Mouse (Mus musculus): ENCODE data around the gene Edem1. TPM values are rescaled to one million over a fixed set of nuclear protein-coding genes. Genes with fewer than 3 reads are reported as not detected.

The Edem1 gene
- total RNA-seq (2014; fragmentation: Nextera tagmentation), result 11.9 and 19.7 TPM in 2 replicates
- 11.9 and 12.9 TPM in 2 replicates for total RNA-seq (2017)

GRCm38 (mm10) chr6:108828234-108828868 lies at the start of gene Edem1:
Gene Edem1 (plus strand): TSS chr6:108828641.
- peak; percentile 96 for ATAC-seq (replicated peaks; ENCODE audit: low FRiP score, low TSS enrichment, poor library complexity, severe bottlenecking)

- ATAC-seq (replicated peaks; ENCODE audit: low FRiP score, low TSS enrichment, poor library complexity, severe bottlenecking), result no peak
Measured at GRCm38 (mm10) chr6:108781865-108782264, 46.6 kb upstream of the Edem1 start.

GRCm38 (mm10) chr6:108782526-108783183 lies 45.8 kb upstream of the Edem1 start, which contains the start of gene Arl8b:
Gene Arl8b (plus strand): TSS chr6:108783099.
- ATAC-seq (replicated peaks; ENCODE audit: low FRiP score, low TSS enrichment, poor library complexity, severe bottlenecking), result peak; percentile 82

- ATAC-seq (replicated peaks; ENCODE audit: low FRiP score, low TSS enrichment, poor library complexity, severe bottlenecking), result peak; percentile 18; the same call in 1 of the 2 replicates
Measured at GRCm38 (mm10) chr6:108783184-108783881, 45.1 kb upstream of the Edem1 start.

- ATAC-seq (replicated peaks; ENCODE audit: low FRiP score, low TSS enrichment, poor library complexity, severe bottlenecking), result 0 out of 2 replicates have a peak, but pooled peaks have one; percentile 1
Measured at GRCm38 (mm10) chr6:108784056-108784455, 44.4 kb upstream of the Edem1 start.

- peak; percentile 86 for ATAC-seq (replicated peaks; ENCODE audit: low FRiP score, low TSS enrichment, poor library complexity, severe bottlenecking)
Measured at GRCm38 (mm10) chr6:108784796-108785195, 43.6 kb upstream of the Edem1 start.

GRCm38 (mm10) chr6:108785551-108785950 lies 42.9 kb upstream of the Edem1 start:
- ATAC-seq (replicated peaks; ENCODE audit: low FRiP score, low TSS enrichment, poor library complexity, severe bottlenecking), result no peak

- no peak for ATAC-seq (replicated peaks; ENCODE audit: low FRiP score, low TSS enrichment, poor library complexity, severe bottlenecking)
Measured at GRCm38 (mm10) chr6:108791498-108791897, 36.9 kb upstream of the Edem1 start.

- no peak for ATAC-seq (replicated peaks; ENCODE audit: low FRiP score, low TSS enrichment, poor library complexity, severe bottlenecking)
Measured at GRCm38 (mm10) chr6:108795912-108796311, 32.5 kb upstream of the Edem1 start.

- no peak for ATAC-seq (replicated peaks; ENCODE audit: low FRiP score, low TSS enrichment, poor library complexity, severe bottlenecking)
Measured at GRCm38 (mm10) chr6:108796706-108797105, 31.7 kb upstream of the Edem1 start.

- ATAC-seq (replicated peaks; ENCODE audit: low FRiP score, low TSS enrichment, poor library complexity, severe bottlenecking), result no peak
Measured at GRCm38 (mm10) chr6:108805194-108805593, 23.2 kb upstream of the Edem1 start.

- no peak for ATAC-seq (replicated peaks; ENCODE audit: low FRiP score, low TSS enrichment, poor library complexity, severe bottlenecking)
Measured at GRCm38 (mm10) chr6:108805871-108806270, 22.6 kb upstream of the Edem1 start.

- ATAC-seq (replicated peaks; ENCODE audit: low FRiP score, low TSS enrichment, poor library complexity, severe bottlenecking), result no peak
Measured at GRCm38 (mm10) chr6:108807446-108807845, 21.0 kb upstream of the Edem1 start.

GRCm38 (mm10) chr6:108808786-108809185 lies 19.7 kb upstream of the Edem1 start:
- no peak for ATAC-seq (replicated peaks; ENCODE audit: low FRiP score, low TSS enrichment, poor library complexity, severe bottlenecking)

GRCm38 (mm10) chr6:108810237-108810636 lies 18.2 kb upstream of the Edem1 start:
- ATAC-seq (replicated peaks; ENCODE audit: low FRiP score, low TSS enrichment, poor library complexity, severe bottlenecking), result no peak

GRCm38 (mm10) chr6:108812134-108812533 lies 16.3 kb upstream of the Edem1 start:
- ATAC-seq (replicated peaks; ENCODE audit: low FRiP score, low TSS enrichment, poor library complexity, severe bottlenecking), result no peak

- ATAC-seq (replicated peaks; ENCODE audit: low FRiP score, low TSS enrichment, poor library complexity, severe bottlenecking), result no peak
Measured at GRCm38 (mm10) chr6:108817510-108817909, 10.9 kb upstream of the Edem1 start.

- ATAC-seq (replicated peaks; ENCODE audit: low FRiP score, low TSS enrichment, poor library complexity, severe bottlenecking), result no peak
Measured at GRCm38 (mm10) chr6:108824816-108825545, 3.5 kb upstream of the Edem1 start.

GRCm38 (mm10) chr6:108826070-108826469 lies 2.4 kb upstream of the Edem1 start:
- no peak for ATAC-seq (replicated peaks; ENCODE audit: low FRiP score, low TSS enrichment, poor library complexity, severe bottlenecking)
